Mouse (Mus musculus): ENCODE measurements at regions not wholly inside any gene's neighbourhood (a gene's known extent, or its start where the extent isn't known, plus 50 kb on each side); places are given as distances from the start of the nearest gene placed in this dataset.

DNA sequence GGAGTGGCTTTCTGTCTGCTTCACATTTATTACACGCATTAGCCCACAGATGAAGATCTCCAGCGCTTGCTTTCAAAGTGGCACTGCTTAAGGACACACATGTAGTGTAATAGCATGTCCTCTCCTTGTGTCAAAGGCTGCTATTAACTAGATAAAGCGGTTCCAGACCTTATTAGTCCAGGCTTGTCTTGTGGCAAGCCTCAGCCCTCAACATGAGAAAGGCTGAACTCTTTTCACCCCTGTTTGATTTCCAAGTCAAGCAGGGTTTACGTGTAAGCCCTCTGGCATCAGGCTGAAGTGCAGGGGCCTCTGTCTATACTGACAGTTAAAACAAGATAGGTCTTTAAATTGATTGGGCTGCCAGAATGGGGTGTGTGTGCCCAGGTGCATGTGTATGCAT, 403.7 kb upstream of the Adamts16 start:
- DNase-seq (ENCODE audit: low spot score in 2 of 2): no peak

DNA sequence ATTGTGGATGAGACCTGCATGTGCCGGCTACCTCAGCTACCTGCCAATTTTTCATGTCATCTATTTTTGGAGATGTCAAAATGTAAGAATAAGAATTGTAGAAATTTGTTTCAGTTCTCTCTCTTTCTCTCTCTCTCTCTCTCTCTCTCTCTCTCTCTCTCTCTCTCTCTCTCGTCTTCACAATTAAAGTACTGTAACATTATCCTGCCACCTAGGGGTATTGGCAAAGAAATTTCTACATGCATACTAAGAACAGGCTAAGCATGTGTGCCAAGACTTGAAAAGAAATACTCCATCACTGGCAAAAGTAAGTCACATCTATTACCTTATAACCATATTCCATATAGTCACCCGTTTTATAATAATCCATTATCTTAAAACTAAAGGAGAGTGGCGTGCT, 398.2 kb upstream of the Adamts16 start:
- no peak for DNase-seq (ENCODE audit: low spot score in 2 of 2)

DNA sequence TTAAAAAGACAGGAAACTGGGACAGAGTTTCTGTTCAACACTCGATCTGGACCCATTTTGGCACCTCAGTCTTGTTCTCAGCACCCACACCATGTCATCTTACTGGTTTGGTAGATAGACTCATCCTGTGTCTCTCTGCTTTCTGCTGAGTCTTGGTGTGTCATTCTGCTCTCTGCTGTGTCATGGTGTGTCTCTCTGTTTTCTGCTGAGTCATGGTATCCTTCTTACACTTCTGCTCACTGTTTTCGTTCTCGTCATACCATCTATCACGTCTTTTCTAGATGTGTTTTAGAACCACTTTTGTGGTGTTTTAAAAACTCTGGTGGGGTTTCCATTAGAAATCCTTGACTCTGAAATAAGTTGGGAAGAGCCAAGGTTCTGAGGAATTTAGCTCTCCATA, 393.7 kb upstream of the Adamts16 start:
- DNase-seq (ENCODE audit: low spot score in 2 of 2): no peak

DNA sequence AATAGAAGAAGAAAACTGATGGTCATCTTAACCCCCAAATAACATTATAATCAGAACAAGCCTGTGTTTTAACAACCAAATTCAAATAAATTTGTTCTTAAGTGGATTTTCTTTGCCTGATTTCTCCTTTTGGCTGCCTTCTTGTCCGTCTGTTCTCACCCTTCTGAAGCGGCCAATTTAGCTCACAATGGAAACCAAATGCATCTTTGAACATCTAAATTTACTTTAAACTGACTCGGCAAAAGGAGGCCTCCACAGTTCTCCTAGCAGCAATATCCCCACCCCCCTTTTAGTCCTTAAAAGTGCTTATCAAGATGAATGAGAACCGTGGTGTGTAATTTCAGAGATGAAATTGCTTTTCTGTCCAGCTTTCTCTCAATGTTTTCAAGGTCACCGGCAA, 389.6 kb upstream of the Adamts16 start:
- no peak for DNase-seq (ENCODE audit: low spot score in 2 of 2)

DNA sequence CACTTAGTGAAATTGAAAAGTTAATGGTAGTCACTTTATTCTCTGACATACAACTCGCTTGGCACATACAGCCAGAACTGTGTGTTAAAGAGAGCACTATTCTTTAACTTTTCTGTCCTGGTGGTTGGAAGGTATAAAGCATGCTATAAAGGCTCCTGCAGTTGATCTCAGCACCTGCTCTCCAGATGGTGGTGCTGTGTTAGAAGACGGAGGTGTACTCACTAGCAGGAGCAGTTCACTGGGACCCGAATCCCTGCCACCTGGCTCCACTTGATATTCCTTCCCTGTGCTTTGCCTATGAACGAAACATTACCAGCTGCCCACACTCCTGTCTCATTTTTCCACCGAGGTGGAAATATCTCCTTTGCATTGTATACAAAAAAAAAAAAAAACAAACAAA, 373.2 kb upstream of the Adamts16 start:
- no peak for DNase-seq (ENCODE audit: low spot score in 2 of 2)

DNA sequence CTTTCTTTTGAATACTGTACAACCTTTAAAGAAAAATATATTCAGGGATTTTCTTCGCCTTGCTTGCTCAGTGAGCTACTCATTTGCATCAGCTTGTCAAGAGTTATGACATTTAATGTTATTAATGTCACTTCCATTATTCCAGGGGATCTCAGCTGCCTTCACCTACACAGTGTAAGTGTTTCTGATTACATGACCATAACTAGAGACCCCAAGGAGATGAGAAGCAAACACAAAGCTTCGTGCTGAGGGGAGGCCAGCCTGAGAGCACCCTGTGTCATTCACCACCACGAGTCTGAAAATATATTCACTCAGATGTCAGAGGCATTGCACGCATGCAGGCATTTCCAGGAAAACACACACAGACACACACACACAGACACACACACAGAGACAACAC, 369.8 kb upstream of the Adamts16 start:
- no peak for DNase-seq (ENCODE audit: low spot score in 2 of 2)

DNA sequence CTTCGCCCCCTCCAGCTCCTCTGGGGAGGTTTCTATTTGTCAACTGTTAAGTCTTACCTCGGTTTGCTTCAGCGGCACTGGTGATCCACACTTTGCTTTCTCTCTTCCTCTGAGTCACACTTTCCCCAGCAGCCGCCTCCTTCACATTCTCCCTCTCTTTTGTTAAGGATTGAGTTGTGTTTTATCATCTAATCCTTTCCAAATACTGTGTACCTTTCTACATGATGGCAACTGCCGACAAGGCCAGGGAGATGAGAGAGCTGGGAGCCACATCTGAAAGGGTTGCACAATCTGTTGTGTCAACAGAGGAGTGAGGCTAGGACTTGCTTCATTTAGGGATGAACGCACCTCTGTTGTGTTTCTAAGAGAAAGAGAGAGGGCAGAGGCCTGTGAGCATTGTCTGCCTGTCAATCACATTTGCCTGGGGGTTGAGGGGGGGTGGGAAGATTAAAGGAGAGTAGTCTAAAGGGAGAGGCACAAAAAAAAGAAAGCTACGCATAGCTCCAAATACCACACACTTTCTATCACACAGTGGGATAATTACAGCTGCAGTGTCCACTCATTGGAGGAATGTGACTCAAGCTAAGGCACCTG, 369.1 kb upstream of the Adamts16 start:
- no peak for DNase-seq (ENCODE audit: low spot score in 2 of 2)

DNA sequence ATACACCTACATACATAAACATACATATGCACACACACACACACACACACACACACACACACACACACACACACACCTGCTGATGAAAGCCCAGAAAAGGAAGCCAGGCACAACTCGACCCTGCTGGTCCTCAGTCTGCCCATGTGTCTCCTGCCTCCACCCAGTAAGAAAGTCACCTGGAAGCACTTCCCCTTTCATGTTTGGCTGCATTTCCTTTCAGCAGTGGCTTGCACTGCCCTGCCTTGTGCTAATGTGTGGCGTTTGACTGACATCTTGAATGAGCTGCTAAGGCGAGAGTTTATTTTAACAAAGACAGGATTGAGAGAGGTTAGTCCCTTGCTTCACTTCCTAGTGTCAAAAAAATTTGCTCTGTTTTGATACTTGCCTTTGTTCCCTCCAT, 364.1 kb upstream of the Adamts16 start:
- DNase-seq (ENCODE audit: low spot score in 2 of 2): no peak

DNA sequence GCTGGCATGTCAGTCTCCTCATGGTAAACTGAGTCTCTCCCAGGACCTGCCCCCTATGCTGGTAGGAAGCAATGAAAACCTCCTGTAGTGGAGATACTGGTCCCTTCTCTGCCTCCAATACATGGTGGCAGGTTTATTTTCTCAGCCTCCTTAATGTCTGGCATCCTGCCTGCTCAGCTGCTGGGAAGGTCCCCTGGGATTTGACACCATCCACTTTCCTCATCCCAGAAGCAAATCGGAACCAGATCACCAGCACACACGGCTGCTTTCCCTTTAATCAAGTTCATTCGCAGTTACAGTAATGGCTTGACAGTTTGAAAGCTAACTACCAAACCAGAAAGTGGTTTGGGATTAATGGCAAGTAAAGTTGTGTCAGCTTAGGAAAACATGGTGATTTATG, 359.0 kb upstream of the Adamts16 start:
- DNase-seq (ENCODE audit: low spot score in 2 of 2): no peak

DNA sequence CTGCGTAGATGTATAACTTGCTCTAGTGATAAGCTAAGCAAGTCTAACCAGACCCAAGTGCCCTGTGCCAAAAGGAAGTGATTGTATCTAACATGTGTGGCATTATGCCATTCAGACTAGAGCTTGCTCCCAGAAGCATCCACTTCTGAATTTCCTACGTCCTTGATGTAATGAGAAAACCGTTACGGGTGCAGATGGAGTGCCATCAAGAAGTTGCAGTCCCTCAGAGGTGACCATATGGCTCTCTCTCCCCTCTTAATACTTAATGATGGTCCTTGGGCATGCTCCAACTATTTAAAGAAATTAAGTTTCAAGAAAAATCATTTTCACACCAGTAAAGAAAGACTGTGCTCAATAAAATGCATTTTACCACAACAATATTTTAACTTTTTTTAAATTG, 354.1 kb upstream of the Adamts16 start:
- DNase-seq (ENCODE audit: low spot score in 2 of 2): no peak

DNA sequence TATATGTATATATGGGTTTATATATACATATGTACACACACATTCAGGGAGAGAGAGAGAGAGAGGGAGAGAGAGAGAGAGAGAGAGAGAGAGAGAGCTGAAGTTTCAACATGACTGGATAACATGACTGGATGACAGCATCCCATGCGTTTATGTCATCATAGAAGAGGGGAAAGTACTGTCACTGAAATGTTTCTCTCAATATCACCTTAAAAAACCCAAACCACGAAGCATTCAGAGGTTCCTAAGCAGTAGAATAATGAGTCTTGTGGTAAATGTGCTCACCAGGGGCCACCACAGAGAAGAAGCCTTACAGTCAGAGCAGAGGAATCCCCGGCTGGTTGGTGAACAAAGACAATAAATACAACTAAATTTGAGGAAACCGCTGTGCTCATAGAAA, 342.9 kb upstream of the Adamts16 start:
- DNase-seq (ENCODE audit: low spot score in 2 of 2): no peak

DNA sequence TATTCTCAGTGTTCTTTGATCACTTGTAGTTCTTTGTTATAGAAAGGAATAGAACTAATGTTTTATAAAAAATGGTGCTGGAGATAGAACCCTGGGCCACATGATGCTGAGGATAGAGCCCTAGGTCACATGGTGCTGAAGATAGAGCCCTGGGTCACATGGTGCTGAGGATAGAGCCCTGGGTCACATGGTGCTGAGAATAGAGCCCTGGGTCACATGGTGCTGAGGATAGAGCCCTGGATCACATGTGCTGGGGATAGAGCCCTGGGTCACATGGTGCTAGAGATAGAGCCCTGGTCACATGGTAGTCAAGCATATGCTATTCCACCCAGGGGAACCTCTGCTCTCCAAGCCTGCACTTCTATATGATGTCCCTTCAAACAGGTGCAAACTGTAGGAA, 337.5 kb upstream of the Adamts16 start:
- no peak for DNase-seq (ENCODE audit: low spot score in 2 of 2)

DNA sequence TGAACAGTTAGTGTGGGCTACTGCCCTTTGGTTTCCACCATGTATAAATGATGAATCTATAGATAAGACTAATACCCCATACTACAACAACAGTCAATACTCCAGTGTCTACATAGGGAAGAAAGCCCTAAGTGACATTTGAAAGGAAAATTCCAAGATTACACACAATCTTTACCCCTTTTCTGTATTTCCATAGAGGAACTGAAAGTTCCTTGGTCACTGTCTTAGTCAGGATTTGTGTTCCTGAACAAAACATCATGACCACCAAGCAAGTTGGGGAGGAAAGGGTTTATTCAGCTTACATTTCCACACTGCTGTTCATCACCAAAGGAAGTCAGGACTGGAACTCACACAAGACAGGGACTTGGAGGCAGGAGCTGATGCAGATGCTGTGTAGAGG, 332.7 kb upstream of the Adamts16 start:
- DNase-seq (ENCODE audit: low spot score in 2 of 2): no peak

DNA sequence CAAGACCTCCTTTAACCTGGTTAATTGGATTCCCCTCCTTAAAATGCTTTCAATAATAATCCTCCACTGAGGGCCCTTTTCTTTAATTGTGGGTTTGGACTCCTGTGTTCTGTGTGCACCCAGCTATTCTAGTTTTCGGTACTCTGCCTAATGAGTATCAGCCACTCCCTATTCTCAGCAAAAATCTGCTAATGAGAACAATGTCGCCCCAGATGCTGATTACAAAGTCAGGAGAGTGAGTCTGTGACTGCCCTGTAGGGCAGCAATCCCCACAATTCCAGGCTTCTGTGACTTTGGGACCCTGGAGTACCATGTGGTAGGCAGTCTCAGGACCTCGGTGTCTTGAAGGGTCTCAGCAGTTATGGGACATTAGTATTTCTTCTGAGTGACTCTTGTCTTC, 324.6 kb upstream of the Adamts16 start:
- DNase-seq (ENCODE audit: low spot score in 2 of 2): no peak

DNA sequence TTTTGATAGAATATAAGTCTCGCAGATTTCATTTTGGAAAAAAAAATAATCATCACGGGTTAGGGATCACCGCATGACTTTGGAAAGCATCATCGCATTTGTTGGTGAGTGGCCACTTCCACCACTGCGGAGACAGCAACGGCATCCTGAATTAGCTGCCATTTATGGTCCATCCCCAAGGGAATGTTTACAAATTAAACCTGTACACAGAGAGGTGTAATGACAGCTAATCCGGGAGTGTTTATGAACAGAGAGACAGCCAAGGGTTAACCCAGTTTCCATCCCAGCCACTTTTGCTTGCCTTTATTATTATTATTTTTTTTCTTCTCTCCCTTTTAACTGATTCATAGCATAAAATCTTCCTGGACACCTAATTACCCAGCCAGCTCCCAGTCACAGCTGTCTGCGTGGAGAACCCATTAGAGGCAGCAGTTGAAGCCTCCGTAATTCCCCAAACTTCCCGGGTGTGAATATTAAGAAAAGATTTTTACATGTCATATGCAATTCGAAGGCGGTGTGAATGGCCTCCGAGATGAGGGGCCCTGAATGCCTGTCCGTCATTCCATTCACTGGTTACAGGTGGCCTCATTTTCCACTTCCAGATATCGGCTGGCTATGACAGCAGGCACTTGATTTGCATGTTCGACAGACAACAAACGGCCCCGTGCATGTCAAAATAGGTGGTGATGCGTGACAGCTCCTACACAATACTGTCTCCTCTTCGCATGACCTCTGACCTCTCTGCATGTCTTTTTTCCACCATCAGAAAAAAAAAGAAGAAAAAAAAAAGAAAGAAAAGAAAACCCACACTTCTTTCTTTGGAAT, 323.7 kb upstream of the Adamts16 start:
- DNase-seq (ENCODE audit: low spot score in 2 of 2): no peak

DNA sequence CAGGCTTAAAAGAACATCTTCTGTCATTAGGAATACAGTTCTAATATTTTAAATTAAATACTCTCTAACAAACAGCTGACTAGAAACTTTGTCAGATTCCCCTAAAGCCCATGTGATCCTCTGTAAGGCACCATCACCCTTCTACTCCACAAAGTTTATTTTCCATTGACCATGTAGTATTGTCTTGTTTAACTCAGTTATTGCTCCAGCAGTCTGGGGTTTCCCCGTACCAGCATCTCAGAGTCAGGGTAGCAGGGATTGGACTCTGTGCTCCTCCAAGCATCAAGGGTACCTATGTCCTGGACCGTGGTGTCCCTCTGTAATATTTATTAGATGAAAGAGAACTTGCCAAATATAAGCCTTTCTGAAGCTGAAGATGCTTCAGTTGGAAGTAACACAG, 322.4 kb upstream of the Adamts16 start:
- no peak for DNase-seq (ENCODE audit: low spot score in 2 of 2)

DNA sequence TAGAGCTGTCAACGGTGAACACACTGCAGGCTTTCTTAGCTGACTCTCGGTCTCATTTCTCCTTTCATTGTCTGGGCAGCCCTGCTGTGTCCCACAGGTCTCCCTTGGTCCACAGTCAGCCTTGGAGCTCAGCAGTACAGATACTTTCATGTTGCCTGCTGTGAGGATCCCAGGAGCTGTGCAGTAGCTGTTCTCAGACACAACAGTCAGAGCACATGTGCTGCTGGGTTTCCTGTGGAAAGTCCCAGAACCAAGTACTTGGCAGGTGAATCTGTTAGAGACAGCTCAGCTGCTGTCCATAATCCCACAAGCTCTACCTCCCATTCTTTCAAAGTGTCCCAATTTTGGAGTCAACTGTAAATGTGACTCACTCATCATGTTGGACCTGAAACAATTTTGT, 321.3 kb upstream of the Adamts16 start:
- DNase-seq (ENCODE audit: low spot score in 2 of 2): no peak

DNA sequence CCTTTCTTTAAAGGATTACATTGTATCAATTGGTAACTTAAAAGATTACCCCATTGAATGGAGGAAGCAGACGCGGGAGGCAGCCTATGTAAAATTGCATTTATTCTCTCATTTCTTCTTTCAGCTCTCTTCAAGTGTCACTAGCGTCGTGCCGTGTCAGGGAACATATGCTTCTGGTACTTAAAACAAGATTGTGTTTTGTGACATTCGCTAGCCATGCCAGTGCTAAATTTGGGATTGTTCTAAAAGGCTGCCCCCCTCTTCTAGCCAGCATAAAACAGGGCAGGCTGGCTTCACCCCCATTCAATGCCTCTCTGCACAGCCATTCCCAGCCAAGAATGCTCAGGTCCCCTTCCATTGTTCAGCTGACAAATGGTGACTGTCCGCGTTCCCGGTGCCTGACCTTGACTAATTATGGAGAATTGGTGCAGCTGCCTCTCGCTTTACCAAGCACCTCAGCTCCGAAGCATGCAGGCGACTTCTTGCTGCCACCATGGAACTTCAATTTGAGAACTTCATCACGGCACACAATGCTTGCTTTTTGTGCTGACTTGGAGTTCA, 316.8 kb upstream of the Adamts16 start:
- no peak for DNase-seq (ENCODE audit: low spot score in 2 of 2)

DNA sequence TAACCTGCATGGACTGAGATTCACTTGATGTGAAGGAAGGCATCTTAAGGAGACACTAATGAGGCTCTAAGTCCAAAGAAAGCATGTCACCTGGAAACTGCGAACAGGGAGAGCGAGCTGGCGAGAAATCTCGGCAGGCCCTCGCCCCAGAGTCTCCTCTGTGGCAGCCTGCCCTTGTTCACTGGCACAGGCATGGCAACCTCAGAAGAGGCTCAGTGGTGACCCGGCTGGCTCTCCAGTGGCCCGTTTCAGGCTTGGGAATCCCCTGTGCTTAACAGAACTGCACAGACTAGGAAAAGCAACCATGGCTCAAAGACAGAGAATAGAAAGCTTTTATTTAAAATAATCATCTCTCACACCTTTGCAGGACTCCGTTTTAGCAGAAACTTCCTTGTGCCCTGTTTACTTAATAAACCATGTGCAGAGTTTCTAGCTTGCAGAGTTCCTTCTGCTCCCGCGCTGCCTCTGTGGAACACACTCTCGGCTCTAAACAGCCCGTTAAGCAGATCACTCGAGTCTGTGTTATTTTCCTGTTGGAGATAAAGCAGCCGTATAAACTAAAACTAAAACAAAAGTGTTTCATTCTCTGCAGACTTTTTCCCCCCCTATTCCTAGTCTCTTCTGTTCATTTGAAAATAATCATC, 316.2 kb upstream of the Adamts16 start:
- no peak for DNase-seq (ENCODE audit: low spot score in 2 of 2)

DNA sequence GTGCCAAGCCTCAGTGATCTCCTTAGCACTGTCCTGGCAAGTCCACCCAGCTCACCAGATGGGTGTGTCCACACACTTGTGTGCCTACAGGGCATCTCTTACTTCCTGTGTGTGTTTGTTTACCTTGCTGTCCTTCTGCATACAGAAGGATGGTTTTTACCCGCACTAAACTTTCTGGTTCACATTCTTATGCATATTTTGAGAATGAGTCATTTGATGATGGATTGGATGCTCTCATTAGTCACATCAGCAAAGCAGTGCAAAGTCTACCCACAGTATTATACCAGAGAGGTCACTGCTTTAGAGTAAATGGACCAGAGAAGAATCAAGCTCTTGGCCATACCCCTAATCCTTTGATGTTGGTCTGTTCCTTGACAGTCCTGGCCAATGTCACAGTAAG, 308.5 kb upstream of the Adamts16 start:
- DNase-seq (ENCODE audit: low spot score in 2 of 2): no peak

DNA sequence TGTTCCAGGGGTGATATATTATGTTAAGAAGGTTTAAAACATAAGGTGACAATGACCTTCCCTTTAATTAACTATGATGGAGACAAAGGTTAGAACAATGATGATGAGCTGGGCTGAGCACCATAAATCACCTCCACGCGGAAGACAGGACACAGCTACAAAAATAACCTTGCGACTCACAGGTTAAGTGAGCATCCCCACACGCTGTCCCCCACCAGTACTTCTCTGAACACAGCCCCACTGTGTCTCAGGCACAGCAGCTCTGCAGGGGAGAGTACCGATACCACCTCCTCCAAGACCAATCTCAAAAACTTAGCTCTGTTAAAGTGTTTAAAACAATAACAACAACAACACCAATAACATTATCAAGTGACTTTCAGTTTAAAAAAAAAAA, 307.7 kb upstream of the Adamts16 start:
- DNase-seq (ENCODE audit: low spot score in 2 of 2): no peak

DNA sequence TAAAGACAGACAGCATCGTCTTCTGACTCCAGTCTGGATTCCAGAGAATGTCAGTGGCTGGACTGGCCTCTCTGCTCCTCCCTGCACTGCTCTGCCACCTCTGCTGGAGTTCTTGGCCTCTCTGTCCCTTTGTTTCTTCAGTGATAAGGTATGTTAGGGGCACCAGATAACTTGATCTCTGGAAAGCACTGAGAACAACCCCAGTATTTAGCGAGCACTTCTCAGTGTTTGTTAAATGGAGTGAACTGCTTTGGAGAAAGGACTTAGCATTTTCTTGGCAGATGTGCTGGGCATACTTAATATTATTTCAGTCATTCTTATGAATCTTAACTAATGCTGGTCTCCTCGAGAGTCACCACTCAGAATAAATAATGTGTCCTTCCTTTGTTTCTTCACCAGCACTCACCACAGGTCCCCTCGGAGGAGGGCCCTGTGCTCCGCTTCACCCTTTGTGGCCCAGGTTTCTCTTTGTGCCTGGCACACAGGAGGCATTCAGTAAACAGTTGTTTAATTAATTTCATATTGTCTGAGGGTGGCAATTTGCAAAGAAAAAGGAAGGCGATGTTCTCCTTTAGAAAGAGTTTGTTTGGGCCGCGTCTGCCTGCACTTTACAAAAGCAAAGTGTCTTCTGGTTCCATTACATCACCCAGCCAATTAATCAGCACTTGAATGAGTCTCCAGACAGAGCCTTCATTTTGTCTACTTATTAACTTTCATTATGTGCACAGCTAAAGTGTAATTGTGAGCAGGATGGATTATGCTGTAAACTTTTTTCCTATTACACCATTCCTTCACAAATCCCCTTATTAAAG, 307.1 kb upstream of the Adamts16 start:
- DNase-seq (ENCODE audit: low spot score in 2 of 2): no peak
